Mouse (Mus musculus): Measurements from ENCODE around the gene Gm26727. TPM values are rescaled to one million over a fixed set of nuclear protein-coding genes. Genes with fewer than 3 reads are reported as not detected.
"Not testable (repeated sequence)": the region's sequence is repeated elsewhere in the genome, so short reads cannot be mapped to it uniquely, and the experiment has no call there.

The Gm26727 gene
- total RNA-seq (2021) = not detected

- intact Hi-C loops (cut with DNase I) = no loop called here
- no peak for DNase-seq (ENCODE audit: low spot score in 2 of 2)
Measured at GRCm38 (mm10) chr2:67433081-67433480, at the start of gene Gm26727. Gm26727 (minus strand) TSS chr2:67433181.

DNA sequence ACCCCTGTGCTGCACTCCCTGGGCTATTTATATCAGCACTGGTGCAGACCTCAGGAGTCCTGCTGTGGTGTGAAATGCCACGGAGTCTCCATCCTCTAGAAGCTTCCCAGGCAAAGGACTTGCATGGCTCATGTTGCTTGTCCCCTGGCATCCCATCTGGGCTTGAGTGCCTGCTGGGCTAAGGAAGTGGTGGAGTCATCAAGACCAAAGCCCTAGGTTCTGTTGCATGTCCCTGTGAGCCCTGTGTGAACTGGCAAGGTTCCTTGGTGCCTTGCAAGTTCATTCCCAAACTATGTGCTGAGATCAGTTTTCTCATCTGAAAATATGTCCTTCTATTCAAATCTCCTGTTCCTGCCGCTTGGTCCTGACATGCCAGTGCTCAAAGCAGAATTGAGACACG is 48.1 kb upstream of the Gm26727 start:
- no peak for DNase-seq (ENCODE audit: low spot score in 2 of 2)
- intact Hi-C loops (cut with DNase I) = no loop called here

GRCm38 (mm10) chr2:67477753-67478152 is 44.8 kb upstream of the Gm26727 start:
- no peak for DNase-seq (ENCODE audit: low spot score in 2 of 2)
- intact Hi-C loops (cut with DNase I) = loop anchor here (5.0 kb wide), 1 partner anchor 515 kb away; no protein-coding TSS in a partner anchor

GRCm38 (mm10) chr2:67470030-67470429 is 37.0 kb upstream of the Gm26727 start:
- intact Hi-C loops (cut with DNase I) = not testable (repeated sequence)

DNA sequence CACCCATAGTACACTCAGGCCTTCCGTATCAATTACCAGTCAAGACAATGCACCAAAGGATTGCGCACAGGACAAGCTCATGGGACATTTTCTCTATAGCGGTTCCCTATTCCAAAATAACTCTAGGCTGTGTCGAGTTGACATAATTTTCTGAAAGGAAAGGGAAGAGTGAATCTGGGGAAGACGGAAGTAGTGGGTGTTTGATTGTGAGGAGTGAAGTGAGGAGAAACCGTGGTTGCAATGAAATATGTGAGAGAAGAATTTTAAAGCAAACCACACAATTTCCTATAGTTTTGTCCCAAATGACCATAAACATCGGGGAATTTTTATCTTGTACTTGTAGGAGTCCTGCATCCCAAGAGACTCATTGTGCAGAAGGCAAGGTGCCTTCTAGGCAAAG is 34.1 kb upstream of the Gm26727 start:
- no peak for DNase-seq (ENCODE audit: low spot score in 2 of 2)
- intact Hi-C loops (cut with DNase I) = no loop called here

More at GRCm38 (mm10) chr2:67470030-67470429, 37.0 kb upstream of the Gm26727 start:
- DNase-seq (ENCODE audit: low spot score in 2 of 2) = not testable (repeated sequence)

DNA sequence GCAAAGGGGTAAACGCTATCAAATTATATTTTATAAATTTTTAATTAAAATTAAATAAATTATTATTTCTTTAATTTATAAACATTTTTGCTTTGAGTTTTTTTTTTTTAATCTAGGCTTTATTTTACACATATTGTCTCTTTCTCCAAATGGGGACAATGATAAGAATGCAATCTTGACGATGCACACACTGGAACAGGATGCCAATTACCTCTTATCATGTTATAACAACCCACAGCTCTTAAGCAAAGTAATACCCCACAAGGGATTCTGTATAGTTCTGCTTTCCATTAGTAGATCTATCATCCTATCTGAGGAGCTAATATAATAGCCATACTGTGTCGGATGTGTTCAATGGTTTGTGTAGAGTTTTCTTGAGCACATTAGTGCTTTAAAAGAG is 27.9 kb upstream of the Gm26727 start:
- intact Hi-C loops (cut with DNase I) = no loop called here
- DNase-seq (ENCODE audit: low spot score in 2 of 2) = no peak

GRCm38 (mm10) chr2:67447206-67447605 is 14.2 kb upstream of the Gm26727 start:
- intact Hi-C loops (cut with DNase I) = no loop called here
- peak; percentile 40 to 43 for DNase-seq (ENCODE audit: low spot score in 2 of 2)

GRCm38 (mm10) chr2:67446772-67447171 is 13.8 kb upstream of the Gm26727 start:
- intact Hi-C loops (cut with DNase I) = no loop called here
- DNase-seq (ENCODE audit: low spot score in 2 of 2) = no peak

- intact Hi-C loops (cut with DNase I) = no loop called here
Measured at GRCm38 (mm10) chr2:67445780-67446179, 12.8 kb upstream of the Gm26727 start, which contains the start of gene Xirp2. Xirp2 (plus strand) TSS chr2:67446002.

DNA sequence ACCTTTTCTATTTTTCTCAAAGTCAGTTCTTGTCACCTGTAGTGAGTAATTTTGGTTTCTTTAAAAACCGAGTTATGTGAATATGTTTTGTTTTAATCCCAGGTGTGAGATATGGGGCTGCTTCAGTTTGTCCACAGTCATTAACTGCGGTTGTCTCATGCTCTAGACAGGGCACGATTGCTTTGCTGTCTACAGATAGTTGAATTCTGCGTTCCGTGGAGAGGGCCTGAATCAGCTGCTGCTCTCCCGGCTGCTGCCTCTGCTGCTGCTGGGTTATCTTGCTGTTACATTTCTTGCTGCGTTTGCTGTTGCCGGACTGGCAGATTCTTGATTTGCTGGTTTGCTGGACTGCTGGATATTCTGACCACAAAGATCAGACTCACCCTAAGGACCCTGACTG is 5.3 kb upstream of the Gm26727 start:
- intact Hi-C loops (cut with DNase I) = no loop called here
- no peak for DNase-seq (ENCODE audit: low spot score in 2 of 2)

More at GRCm38 (mm10) chr2:67445780-67446179, 12.8 kb upstream of the Gm26727 start, which contains the start of gene Xirp2:
- no peak for DNase-seq (ENCODE audit: low spot score in 2 of 2)

GRCm38 (mm10) chr2:67422799-67423198 is 10.2 kb downstream of the Gm26727 start:
- intact Hi-C loops (cut with DNase I) = no loop called here

DNA sequence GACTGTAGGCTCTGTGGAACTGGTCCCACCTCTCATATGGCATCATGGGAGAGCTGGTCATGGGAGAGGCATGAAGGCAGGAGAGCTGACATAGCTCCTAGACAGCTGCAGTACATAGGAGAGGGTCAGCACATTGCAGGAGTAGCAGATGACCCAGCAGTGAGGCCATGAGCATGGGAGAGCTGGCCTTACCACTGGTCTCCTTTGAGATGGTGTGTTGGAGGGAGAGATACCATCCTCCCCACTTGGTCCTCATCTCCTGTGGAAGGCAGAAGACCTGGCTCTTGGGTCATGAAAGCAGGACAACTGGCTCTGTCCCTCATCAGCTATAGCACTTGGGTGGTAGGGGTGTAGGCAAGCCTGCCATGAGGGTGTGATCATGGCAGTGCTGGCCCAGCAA is 12.1 kb downstream of the Gm26727 start:
- intact Hi-C loops (cut with DNase I) = no loop called here
- no peak for DNase-seq (ENCODE audit: low spot score in 2 of 2)

More at GRCm38 (mm10) chr2:67422799-67423198, 10.2 kb downstream of the Gm26727 start:
- DNase-seq (ENCODE audit: low spot score in 2 of 2) = no peak

DNA sequence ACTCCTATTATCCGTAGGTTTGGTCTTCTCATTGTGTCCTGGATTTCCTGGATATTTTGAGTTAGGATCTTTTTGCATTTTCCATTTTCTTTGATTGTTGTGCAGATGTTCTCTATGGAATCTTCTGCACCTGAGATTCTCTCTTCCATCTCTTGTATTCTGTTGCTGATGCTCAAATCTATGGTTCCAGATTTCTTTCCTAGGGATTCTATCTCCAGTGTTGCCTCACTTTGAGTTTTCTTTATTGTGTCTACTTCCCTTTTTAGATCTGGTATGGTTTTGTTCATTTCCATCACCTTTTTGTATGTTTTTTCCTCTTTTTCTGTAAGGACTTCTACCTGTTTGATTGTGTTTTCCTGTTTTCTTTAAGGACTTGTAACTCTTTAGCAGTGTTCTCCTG is 19.6 kb downstream of the Gm26727 start, which contains the start of gene Gm21830:
Gene Gm21830 (plus strand): TSS at position 301 of the 400 bp plus-strand sequence.
- intact Hi-C loops (cut with DNase I); DNase-seq (ENCODE audit: low spot score in 2 of 2): not testable (repeated sequence)

Other genes with a start within 250 kb of the Gm26727 start
- not detected for gene Gm21830, start 19.5 kb downstream of the Gm26727 start, total RNA-seq (2021)
- under 1 TPM; 0.05 to 0.09 TPM for gene Xirp2, start 12.8 kb upstream of the Gm26727 start, total RNA-seq (2021)
- 10 to 100 TPM; 80.4 to 90.8 TPM for gene B3galt1, start 132.7 kb upstream of the Gm26727 start, total RNA-seq (2021)